Mouse (Mus musculus) G1E (cell line): ENCODE data around the gene Ebf1.

ENCODE experiments used
- CTCF ChIP-seq: IDR thresholded peaks from 2 replicates; pipeline ENCODE4 v1.5.1; 2012; ENCODE audit warnings: low read depth, low read length, inconsistent platforms, mixed read lengths
- GATA1 ChIP-seq: IDR thresholded peaks from 2 replicates; pipeline ENCODE4 v1.6.1; 2012; ENCODE audit warnings: borderline replicate concordance, low read length, inconsistent platforms, mixed read lengths

- peak; percentile 70 for TF ChIP-seq CTCF
- no peak for TF ChIP-seq GATA1
These were observed 391.0 kb downstream of the Ebf1 start for GRCm38 (mm10) chr11:45008078-45008477.
